Mouse (Mus musculus): ENCODE measurements around the gene Ikzf3. TPM values are rescaled to one million over a fixed set of nuclear protein-coding genes. Genes with fewer than 3 reads are reported as not detected.

Gene Ikzf3
- polyA plus RNA-seq, 1 experiment from 2014 or later: 0.24 TPM

GRCm38 (mm10) chr11:98540319-98540718 lies 5.5 kb downstream of the Ikzf3 start:
- ATAC-seq: no peak
- peaks cover 15% of the 10 kb centered on the region for H3K27me3 ChIP-seq (replicated peaks)
- no peaks in the 10 kb centered on the region for H3K36me3 ChIP-seq
- H3K4me3 ChIP-seq (replicated peaks): no peak overlapping the region
- no peaks in the 10 kb centered on the region for H3K9me3 ChIP-seq
- H3K27ac ChIP-seq: no peak overlapping the region
- H3K4me2 ChIP-seq (replicated peaks): no peak overlapping the region
- peaks cover 1% of the 10 kb centered on the region; the same call in 1 of the 2 replicates for H3K4me1 ChIP-seq (replicated peaks)
- H3K9ac ChIP-seq: no peak overlapping the region
- WGBS: 74% methylated on average over 5 of the region's 5 CpGs

- no peaks in the 10 kb centered on the region for H3K9me3 ChIP-seq
- H3K4me1 ChIP-seq (replicated peaks): no peaks in the 10 kb centered on the region
- H3K4me2 ChIP-seq (replicated peaks): no peak overlapping the region
- H3K27ac ChIP-seq: no peak overlapping the region
- H3K9ac ChIP-seq: no peak overlapping the region
- H3K27me3 ChIP-seq (replicated peaks): 0 out of 2 replicates have a peak, but pooled peaks cover 10% of the 10 kb centered on the region
- ATAC-seq: no peak
- no peak overlapping the region for H3K4me3 ChIP-seq (replicated peaks)
- no peaks in the 10 kb centered on the region for H3K36me3 ChIP-seq
Measured at GRCm38 (mm10) chr11:98537480-98538034, 8.3 kb downstream of the Ikzf3 start.

GRCm38 (mm10) chr11:98526824-98527461 lies 18.9 kb downstream of the Ikzf3 start:
- H3K27me3 ChIP-seq (replicated peaks): no peaks in the 10 kb centered on the region
- 78% methylated on average over 10 of the region's 10 CpGs for WGBS

GRCm38 (mm10) chr11:98525140-98525539 lies 20.7 kb downstream of the Ikzf3 start:
- Histone ChIP-seq H3K27me3 (replicated peaks) (no peaks in the 10 kb centered on the region), H3K36me3 (no peaks in the 10 kb centered on the region), H3K4me2 (replicated peaks) (no peak overlapping the region), H3K27ac (no peak overlapping the region), H3K9me3 (no peaks in the 10 kb centered on the region), H3K4me3 (replicated peaks) (no peak overlapping the region), H3K4me1 (replicated peaks) (no peaks in the 10 kb centered on the region), H3K9ac (no peak overlapping the region)
- ATAC-seq: no peak
- 51% methylated on average over 4 of the region's 4 CpGs for WGBS

More at GRCm38 (mm10) chr11:98526824-98527461, 18.9 kb downstream of the Ikzf3 start:
- Histone ChIP-seq H3K4me3 (replicated peaks) (no peak overlapping the region), H3K9ac (no peak overlapping the region), H3K9me3 (no peaks in the 10 kb centered on the region), H3K4me1 (replicated peaks) (no peaks in the 10 kb centered on the region), H3K36me3 (no peaks in the 10 kb centered on the region), H3K4me2 (replicated peaks) (no peak overlapping the region), H3K27ac (no peak overlapping the region)
- no peak for ATAC-seq

- Histone ChIP-seq H3K9ac (no peak overlapping the region), H3K9me3 (no peaks in the 10 kb centered on the region), H3K4me2 (replicated peaks) (no peak overlapping the region), H3K27ac (no peak overlapping the region), H3K4me1 (replicated peaks) (no peaks in the 10 kb centered on the region), H3K4me3 (replicated peaks) (no peak overlapping the region), H3K27me3 (replicated peaks) (no peaks in the 10 kb centered on the region), H3K36me3 (no peaks in the 10 kb centered on the region)
- 16% methylated on average over 10 of the region's 10 CpGs for WGBS
- no peak for ATAC-seq
Measured at GRCm38 (mm10) chr11:98520468-98520867, 25.4 kb downstream of the Ikzf3 start.

GRCm38 (mm10) chr11:98513356-98513936 lies 32.4 kb downstream of the Ikzf3 start:
- H3K4me1 ChIP-seq (replicated peaks): no peaks in the 10 kb centered on the region
- no peaks in the 10 kb centered on the region for H3K27me3 ChIP-seq (replicated peaks)
- H3K9ac ChIP-seq: no peak overlapping the region
- no peak overlapping the region for H3K4me3 ChIP-seq (replicated peaks)
- ATAC-seq: no peak
- H3K36me3 ChIP-seq: no peaks in the 10 kb centered on the region
- WGBS: 84% methylated on average over 6 of the region's 6 CpGs
- H3K9me3 ChIP-seq: no peaks in the 10 kb centered on the region
- H3K4me2 ChIP-seq (replicated peaks): no peak overlapping the region
- H3K27ac ChIP-seq: no peak overlapping the region

GRCm38 (mm10) chr11:98512881-98513280 lies 33.0 kb downstream of the Ikzf3 start:
- Histone ChIP-seq H3K9me3 (no peaks in the 10 kb centered on the region), H3K27me3 (replicated peaks) (no peaks in the 10 kb centered on the region), H3K27ac (no peak overlapping the region), H3K4me1 (replicated peaks) (no peaks in the 10 kb centered on the region), H3K36me3 (no peaks in the 10 kb centered on the region), H3K4me3 (replicated peaks) (no peak overlapping the region), H3K9ac (no peak overlapping the region), H3K4me2 (replicated peaks) (no peak overlapping the region)
- 91% methylated on average over 13 of the region's 13 CpGs for WGBS
- no peak for ATAC-seq

GRCm38 (mm10) chr11:98510125-98510524 lies 35.7 kb downstream of the Ikzf3 start:
- Histone ChIP-seq H3K36me3 (no peaks in the 10 kb centered on the region), H3K9me3 (no peaks in the 10 kb centered on the region), H3K27ac (no peak overlapping the region), H3K27me3 (replicated peaks) (no peaks in the 10 kb centered on the region), H3K4me1 (replicated peaks) (no peaks in the 10 kb centered on the region), H3K4me3 (replicated peaks) (no peak overlapping the region), H3K9ac (no peak overlapping the region), H3K4me2 (replicated peaks) (no peak overlapping the region)
- ATAC-seq: no peak
- 76% methylated on average over 8 of the region's 8 CpGs for whole genome bisulfite sequencing

GRCm38 (mm10) chr11:98509434-98509833 lies 36.4 kb downstream of the Ikzf3 start:
- ATAC-seq: no peak
- Histone ChIP-seq H3K27ac (no peak overlapping the region), H3K4me2 (replicated peaks) (no peak overlapping the region), H3K9ac (no peak overlapping the region), H3K4me1 (replicated peaks) (no peaks in the 10 kb centered on the region), H3K36me3 (no peaks in the 10 kb centered on the region), H3K4me3 (replicated peaks) (no peak overlapping the region), H3K9me3 (no peaks in the 10 kb centered on the region), H3K27me3 (replicated peaks) (no peaks in the 10 kb centered on the region)
- 75% methylated on average over 7 of the region's 7 CpGs for whole genome bisulfite sequencing

GRCm38 (mm10) chr11:98504926-98505325 lies 40.9 kb downstream of the Ikzf3 start:
- H3K9ac ChIP-seq: no peak overlapping the region
- no peaks in the 10 kb centered on the region for H3K36me3 ChIP-seq
- H3K4me3 ChIP-seq (replicated peaks): no peak overlapping the region
- no peak overlapping the region for H3K4me2 ChIP-seq (replicated peaks)
- 48% methylated on average over 3 of the region's 3 CpGs for WGBS
- H3K27ac ChIP-seq: no peak overlapping the region
- ATAC-seq: no peak
- H3K9me3 ChIP-seq: no peaks in the 10 kb centered on the region
- H3K27me3 ChIP-seq (replicated peaks): no peaks in the 10 kb centered on the region
- H3K4me1 ChIP-seq (replicated peaks): no peaks in the 10 kb centered on the region

- Histone ChIP-seq H3K4me2 (replicated peaks) (no peak overlapping the region), H3K4me1 (replicated peaks) (no peaks in the 10 kb centered on the region), H3K36me3 (no peaks in the 10 kb centered on the region), H3K9ac (no peak overlapping the region), H3K27ac (no peak overlapping the region), H3K4me3 (replicated peaks) (no peak overlapping the region), H3K27me3 (replicated peaks) (no peaks in the 10 kb centered on the region), H3K9me3 (no peaks in the 10 kb centered on the region)
- WGBS: 43% methylated on average over 22 of the region's 22 CpGs
- ATAC-seq: no peak
Measured at GRCm38 (mm10) chr11:98497388-98498288, 48.2 kb downstream of the Ikzf3 start.

GRCm38 (mm10) chr11:98495176-98495719 lies 50.6 kb downstream of the Ikzf3 start:
- WGBS: 78% methylated on average over 5 of the region's 5 CpGs
- no peak overlapping the region for H3K4me2 ChIP-seq (replicated peaks)
- H3K4me1 ChIP-seq (replicated peaks): no peaks in the 10 kb centered on the region
- H3K9ac ChIP-seq: no peak overlapping the region
- no peaks in the 10 kb centered on the region for H3K36me3 ChIP-seq
- no peaks in the 10 kb centered on the region for H3K27me3 ChIP-seq (replicated peaks)
- H3K4me3 ChIP-seq (replicated peaks): no peak overlapping the region
- H3K27ac ChIP-seq: no peak overlapping the region
- no peaks in the 10 kb centered on the region for H3K9me3 ChIP-seq
- no peak for ATAC-seq

Data from intestine, embryonic 15.5 days (tissue).